Mouse (Mus musculus) midbrain, embryonic 13.5 days (tissue): Measurements from ENCODE around the gene Csnk2b. TPM values are rescaled to one million over a fixed set of nuclear protein-coding genes. Genes with fewer than 3 reads are reported as not detected.

Experiments
- ATAC-seq: fragments of 200-750 bp; cut with Nextera tagmentation; 2 replicates; pipeline ENCODE4 v1.8.0; 2017; ENCODE audit warnings: mild to moderate bottlenecking, moderate TSS enrichment, moderate library complexity
- H3K27ac ChIP-seq: fragments of 300-500 bp; sonication (generic); 2 replicates; pipeline ENCODE4 v1.5.1; 2015; ENCODE audit warnings: inconsistent platforms, mild to moderate bottlenecking, moderate library complexity
- H3K27me3 ChIP-seq: fragments of 300-500 bp; sonication (generic); 2 replicates; pipeline ENCODE4 v1.6.1; 2015; ENCODE audit warnings: mild to moderate bottlenecking, inconsistent platforms
- H3K36me3 ChIP-seq: fragments of 300-500 bp; sonication (generic); 2 replicates; pipeline ENCODE4 v1.6.1; 2015; ENCODE audit warnings: mild to moderate bottlenecking, inconsistent platforms
- H3K4me1 ChIP-seq: fragments of 300-500 bp; sonication (generic); replicated peaks from 2 replicates; pipeline ENCODE4 v1.6.1; 2015; ENCODE audit warnings: inconsistent platforms
- H3K4me2 ChIP-seq: fragments of 300-500 bp; sonication (generic); replicated peaks from 2 replicates; pipeline ENCODE4 v1.6.1; 2015; ENCODE audit warnings: moderate library complexity, mild to moderate bottlenecking, inconsistent platforms
- H3K4me3 ChIP-seq: fragments of 300-500 bp; sonication (generic); replicated peaks from 2 replicates; pipeline ENCODE4 v1.5.1; 2015; ENCODE audit warnings: mild to moderate bottlenecking, inconsistent platforms
- H3K9ac ChIP-seq: fragments of 300-500 bp; sonication (generic); replicated peaks from 2 replicates; pipeline ENCODE4 v1.6.1; 2015; ENCODE audit warnings: mild to moderate bottlenecking, inconsistent platforms
- H3K9me3 ChIP-seq: fragments of 300-500 bp; sonication (generic); 2 replicates; pipeline ENCODE4 v1.6.1; 2016; ENCODE audit warnings: mild to moderate bottlenecking, inconsistent platforms
- WGBS: fragments of 180-500 bp; shearing (Covaris S2); methylation state at CpG from one replicate; pipeline ENCODE4 v1.1.7; 2015; 5-methylcytosine and 5-hydroxymethylcytosine counted together
- polyA plus RNA-seq: library from polyadenylated mRNA; unstranded; fragments of >200 nt; fragmentation: Nextera tagmentation; extraction: Ambion mirVana; gene quantifications from 2 replicates; pipeline ENCODE4 v1.2.1, GENCODE M21; 2015

The Csnk2b gene
- polyA plus RNA-seq, 1 experiment from 2014 or later, result 293 TPM

GRCm38 (mm10) chr17:35147922-35148639 is 26.2 kb upstream of the Csnk2b start:
- Histone ChIP-seq H3K9me3 (0 out of 2 replicates have a peak, but pooled peaks cover 3% of the 10 kb centered on the region), H3K4me3 (no peak overlapping the region), H3K27ac (peak overlapping the region; percentile 39), H3K9ac (no peak overlapping the region), H3K36me3 (peaks cover 98% of the 10 kb centered on the region), H3K27me3 (no peaks in the 10 kb centered on the region), H3K4me2 (no peak overlapping the region), H3K4me1 (no peaks in the 10 kb centered on the region)
- ATAC-seq, result no peak
- WGBS, result 65% methylated on average over 5 of the region's 5 CpGs

GRCm38 (mm10) chr17:35147348-35147747 is 25.5 kb upstream of the Csnk2b start:
- H3K4me1 ChIP-seq, result no peaks in the 10 kb centered on the region
- 0 out of 2 replicates have a peak, but pooled peaks cover 3% of the 10 kb centered on the region for H3K9me3 ChIP-seq
- no peaks in the 10 kb centered on the region for H3K27me3 ChIP-seq
- peaks cover 98% of the 10 kb centered on the region for H3K36me3 ChIP-seq
- H3K27ac ChIP-seq, result peak overlapping the region; percentile 56; the same call in 1 of the 2 replicates
- H3K4me2 ChIP-seq, result no peak overlapping the region
- WGBS, result 64% methylated on average over 3 of the region's 3 CpGs
- no peak for ATAC-seq
- H3K9ac ChIP-seq, result no peak overlapping the region
- H3K4me3 ChIP-seq, result no peak overlapping the region

DNA sequence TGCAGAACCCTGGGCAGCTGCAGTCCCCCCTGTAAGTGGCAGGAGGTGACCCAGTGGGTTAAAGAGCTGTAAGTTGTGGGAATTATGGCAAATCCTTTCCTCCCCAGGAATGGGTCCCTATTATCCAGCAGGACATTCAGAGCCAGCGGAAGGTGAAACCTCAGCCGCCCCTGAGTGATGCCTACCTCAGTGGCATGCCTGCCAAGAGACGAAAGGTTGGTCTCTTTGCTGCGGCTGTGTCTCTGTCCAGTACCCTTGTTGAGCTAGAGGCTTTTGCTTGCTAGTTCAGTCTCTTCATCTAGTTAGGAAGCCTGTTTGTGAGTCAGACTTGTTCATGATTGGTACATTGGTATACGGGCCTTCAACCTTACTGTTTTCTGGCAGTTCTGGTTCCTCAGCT is 24.3 kb upstream of the Csnk2b start:
- 0 out of 2 replicates have a peak, but pooled peaks cover 3% of the 10 kb centered on the region for H3K9me3 ChIP-seq
- H3K9ac ChIP-seq, result no peak overlapping the region
- peaks cover 98% of the 10 kb centered on the region for H3K36me3 ChIP-seq
- WGBS, result 93% methylated on average over 5 of the region's 5 CpGs
- ATAC-seq, result no peak
- H3K27ac ChIP-seq, result 0 out of 2 replicates have a peak overlapping the region, but pooled peaks have one; percentile 56
- no peaks in the 10 kb centered on the region for H3K27me3 ChIP-seq
- no peaks in the 10 kb centered on the region for H3K4me1 ChIP-seq
- no peak overlapping the region for H3K4me3 ChIP-seq
- H3K4me2 ChIP-seq, result no peak overlapping the region

DNA sequence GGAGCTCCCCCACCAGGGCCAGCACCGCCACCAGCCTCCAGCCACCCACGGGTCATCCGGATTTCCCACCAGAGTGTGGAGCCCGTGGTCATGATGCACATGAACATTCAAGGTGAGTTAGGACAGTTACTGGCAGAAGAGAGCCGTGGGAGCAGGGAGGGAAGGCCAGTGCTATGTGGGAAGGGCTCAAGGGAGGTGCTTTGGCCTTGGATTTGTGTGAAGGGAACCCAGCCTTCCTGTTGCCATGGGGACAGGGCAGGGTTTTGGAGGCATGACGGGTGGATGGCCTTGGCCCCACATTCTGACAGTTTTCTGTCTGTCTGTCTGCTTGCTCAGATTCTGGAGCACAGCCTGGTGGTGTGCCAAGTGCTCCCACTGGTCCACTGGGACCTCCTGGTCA is 20.1 kb upstream of the Csnk2b start:
- Histone ChIP-seq H3K4me2 (no peak overlapping the region), H3K4me3 (no peak overlapping the region), H3K27me3 (no peaks in the 10 kb centered on the region), H3K9me3 (0 out of 2 replicates have a peak, but pooled peaks cover 3% of the 10 kb centered on the region), H3K4me1 (peaks cover 17% of the 10 kb centered on the region), H3K9ac (no peak overlapping the region), H3K27ac (no peak overlapping the region), H3K36me3 (peaks cover 89% of the 10 kb centered on the region)
- no peak for ATAC-seq
- whole genome bisulfite sequencing, result 86% methylated on average over 6 of the region's 6 CpGs

- H3K27me3 ChIP-seq, result no peaks in the 10 kb centered on the region
- H3K36me3 ChIP-seq, result peaks cover 74% of the 10 kb centered on the region
- WGBS, result 81% methylated on average over 16 of the region's 16 CpGs
- no peak overlapping the region for H3K9ac ChIP-seq
- H3K4me3 ChIP-seq, result no peak overlapping the region
- H3K4me2 ChIP-seq, result no peak overlapping the region
- peaks cover 26% of the 10 kb centered on the region for H3K4me1 ChIP-seq
- no peak for ATAC-seq
- H3K27ac ChIP-seq, result no peak overlapping the region
- 0 out of 2 replicates have a peak, but pooled peaks cover 3% of the 10 kb centered on the region for H3K9me3 ChIP-seq
Observed at GRCm38 (mm10) chr17:35140490-35140996, 18.7 kb upstream of the Csnk2b start.

DNA sequence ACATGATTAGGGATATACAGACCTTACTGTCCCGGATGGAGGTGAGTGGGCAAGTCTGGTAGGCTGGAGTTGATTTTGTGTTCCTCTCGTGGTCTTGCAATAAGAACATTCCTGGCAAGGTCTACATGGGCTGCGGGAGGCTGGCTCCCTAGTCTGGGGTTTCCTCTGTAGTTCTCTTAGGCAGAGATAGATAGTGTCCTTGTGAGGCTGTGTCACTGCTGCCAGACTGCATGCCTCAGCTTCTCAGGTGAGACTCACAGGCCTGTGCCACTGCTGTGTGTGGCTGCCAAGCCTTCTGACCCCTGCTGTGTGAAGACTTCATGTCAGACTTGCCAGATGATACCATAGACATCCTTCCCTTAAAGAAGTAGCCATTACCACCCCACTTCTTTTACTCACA is 17.4 kb upstream of the Csnk2b start:
- Histone ChIP-seq H3K27ac (no peak overlapping the region), H3K27me3 (no peaks in the 10 kb centered on the region), H3K9ac (no peak overlapping the region), H3K4me3 (no peak overlapping the region), H3K9me3 (0 out of 2 replicates have a peak, but pooled peaks cover 3% of the 10 kb centered on the region), H3K36me3 (peaks cover 62% of the 10 kb centered on the region), H3K4me1 (peaks cover 26% of the 10 kb centered on the region), H3K4me2 (no peak overlapping the region)
- no peak for ATAC-seq
- WGBS, result 98% methylated on average over 3 of the region's 3 CpGs

DNA sequence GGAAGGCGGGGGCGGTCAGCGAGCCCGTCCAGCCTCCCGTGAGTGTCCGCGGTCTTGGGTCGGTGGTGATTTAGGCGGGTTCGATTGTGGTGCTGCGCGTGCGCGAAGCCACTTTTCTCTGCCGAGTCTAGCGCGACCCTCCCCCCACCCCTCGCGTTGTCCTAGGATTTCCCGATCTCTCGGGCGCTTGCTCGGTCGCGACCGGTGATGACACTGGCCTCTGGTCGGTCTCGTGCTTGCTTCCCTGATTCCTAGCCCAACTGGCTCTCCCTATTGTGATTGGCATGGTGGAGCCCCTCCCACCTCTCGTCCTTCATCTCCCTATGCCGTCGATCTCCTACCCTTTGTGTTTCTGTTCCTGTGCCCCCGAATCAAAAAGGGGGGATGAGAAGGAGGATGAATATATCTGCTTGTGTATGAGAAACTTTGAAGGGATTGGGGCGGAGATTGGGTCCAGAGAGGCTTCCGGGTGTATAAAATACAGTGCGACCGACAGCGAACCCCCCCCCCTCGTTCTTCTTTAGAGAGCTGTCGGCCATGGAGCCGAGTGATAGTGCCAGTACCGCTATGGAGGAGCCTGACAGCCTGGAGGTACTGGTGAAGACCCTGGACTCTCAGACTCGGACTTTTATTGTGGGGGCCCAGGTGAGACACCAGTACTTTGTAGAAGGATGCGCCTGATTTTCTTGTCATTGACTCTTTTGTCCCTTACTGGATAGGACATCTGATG is 13.9 kb upstream of the Csnk2b start:
- Histone ChIP-seq H3K4me1 (peaks cover 26% of the 10 kb centered on the region), H3K27ac (peak overlapping the region; percentile 97), H3K9me3 (no peaks in the 10 kb centered on the region), H3K9ac (peak overlapping the region; percentile 89), H3K4me2 (peak overlapping the region; percentile 91), H3K4me3 (peak overlapping the region; percentile 80), H3K36me3 (peaks cover 27% of the 10 kb centered on the region), H3K27me3 (no peaks in the 10 kb centered on the region)
- peak; percentile 78 for ATAC-seq
- WGBS, result under 1% methylated on average over 43 of the region's 43 CpGs

DNA sequence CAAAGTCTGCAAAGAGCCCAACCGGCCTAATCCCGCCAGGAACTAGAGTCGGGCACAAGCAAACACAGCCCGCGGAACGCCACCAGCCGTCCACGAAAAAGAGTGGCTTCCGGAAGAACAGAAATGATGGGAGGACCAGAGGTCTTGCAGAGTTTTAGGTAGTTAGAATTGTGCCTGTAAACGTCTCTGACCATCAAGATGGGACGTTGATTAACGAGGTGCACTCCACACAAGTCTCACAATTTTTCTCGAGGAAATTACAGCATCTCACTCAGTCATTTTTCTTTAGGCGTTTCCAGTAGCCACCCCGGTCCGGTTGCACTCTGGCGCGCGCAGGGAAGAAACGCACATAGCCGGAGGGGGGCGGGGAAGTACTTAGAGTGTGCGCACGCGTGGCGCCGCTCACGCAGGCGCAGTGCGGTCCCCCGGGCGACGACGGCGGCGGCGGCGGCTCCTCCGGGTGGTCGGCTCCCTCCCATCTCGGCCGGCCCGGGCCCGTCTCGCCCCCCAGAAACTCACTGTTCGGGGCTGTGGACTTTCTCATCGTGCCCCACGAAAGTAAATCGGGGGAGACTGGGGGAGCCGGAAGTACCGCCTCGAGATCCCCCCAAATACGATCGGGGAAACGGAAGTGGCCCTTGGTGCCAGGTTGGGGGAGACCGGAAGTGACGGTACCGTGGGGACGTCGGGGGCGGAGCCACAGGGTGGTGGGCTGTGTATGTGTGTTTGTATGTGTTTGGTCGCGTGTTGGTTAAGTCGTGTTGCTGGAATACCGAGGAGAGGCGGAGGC is 13.1 kb upstream of the Csnk2b start, which contains the start of gene Bag6:
TSS of gene Bag6 (plus strand) at position 378 of the 790 bp plus-strand sequence.
- Histone ChIP-seq H3K9ac (peak within 1 kb of the TSS; percentile 89), H3K4me3 (peak within 1 kb of the TSS; percentile 80), H3K4me1 (peaks cover 26% of the 10 kb centered on the region), H3K4me2 (peak within 1 kb of the TSS; percentile 91), H3K9me3 (no peaks in the 10 kb centered on the region), H3K36me3 (peaks cover 25% of the 10 kb centered on the region), H3K27ac (peak within 1 kb of the TSS; percentile 97), H3K27me3 (no peaks in the 10 kb centered on the region)
- peak; percentile 96 for ATAC-seq
- whole genome bisulfite sequencing, result under 1% methylated on average over 66 of the region's 66 CpGs

DNA sequence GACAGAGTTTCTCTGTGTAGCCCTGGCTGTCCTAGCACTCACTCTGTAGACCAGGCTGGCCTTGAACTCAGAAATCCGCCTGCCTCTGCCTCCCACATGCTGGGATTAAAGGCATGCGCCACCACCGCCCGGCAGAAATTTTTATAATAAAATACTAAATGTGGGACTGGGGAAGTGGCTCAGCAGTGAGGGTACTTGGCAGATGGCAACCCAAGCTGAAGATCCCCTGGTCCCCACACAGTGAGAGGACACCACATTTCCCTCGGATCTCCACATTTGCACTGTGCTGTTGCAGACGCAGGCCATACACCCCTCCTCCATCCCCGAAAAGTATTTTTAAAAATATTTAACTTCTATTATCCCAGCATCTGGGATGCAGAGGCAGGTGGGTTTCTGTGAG is 11.7 kb upstream of the Csnk2b start:
- ATAC-seq, result no peak
- H3K9me3 ChIP-seq, result no peaks in the 10 kb centered on the region
- peaks cover 24% of the 10 kb centered on the region for H3K4me1 ChIP-seq
- H3K4me2 ChIP-seq, result no peak overlapping the region
- no peak overlapping the region for H3K9ac ChIP-seq
- 96% methylated on average over 7 of the region's 7 CpGs for WGBS
- H3K27ac ChIP-seq, result no peak overlapping the region
- H3K36me3 ChIP-seq, result peaks cover 20% of the 10 kb centered on the region
- no peak overlapping the region for H3K4me3 ChIP-seq
- H3K27me3 ChIP-seq, result no peaks in the 10 kb centered on the region

- H3K27ac ChIP-seq, result no peak overlapping the region
- H3K4me2 ChIP-seq, result no peak overlapping the region
- no peak overlapping the region for H3K4me3 ChIP-seq
- ATAC-seq, result no peak
- 80% methylated on average over 3 of the region's 3 CpGs for WGBS
- H3K27me3 ChIP-seq, result no peaks in the 10 kb centered on the region
- no peak overlapping the region for H3K9ac ChIP-seq
- H3K9me3 ChIP-seq, result no peaks in the 10 kb centered on the region
- peaks cover 18% of the 10 kb centered on the region for H3K4me1 ChIP-seq
- peaks cover 19% of the 10 kb centered on the region for H3K36me3 ChIP-seq
Observed at GRCm38 (mm10) chr17:35132174-35132560, 10.3 kb upstream of the Csnk2b start.

GRCm38 (mm10) chr17:35131500-35132173 is 9.8 kb upstream of the Csnk2b start, which contains the start of gene Apom:
Apom (minus strand) TSS chr17:35132050.
- no peak for ATAC-seq
- Histone ChIP-seq H3K27me3 (no peaks in the 10 kb centered on the region), H3K27ac (no peak within 1 kb of the TSS), H3K4me2 (no peak within 1 kb of the TSS), H3K9me3 (no peaks in the 10 kb centered on the region), H3K9ac (no peak within 1 kb of the TSS), H3K4me3 (no peak within 1 kb of the TSS), H3K4me1 (peaks cover 18% of the 10 kb centered on the region), H3K36me3 (peaks cover 19% of the 10 kb centered on the region)
- 86% methylated on average over 15 of the region's 15 CpGs for WGBS
